Mouse (Mus musculus): ENCODE data around the gene 4933416C03Rik.

4933416C03Rik gene

GRCm38 (mm10) chr10:116113867-116114474, at the start of gene 4933416C03Rik:
Gene 4933416C03Rik (minus strand): TSS chr10:116113917.
- no peak for DNase-seq (ENCODE audit: extremely low spot score)

- DNase-seq (ENCODE audit: extremely low spot score): no peak
Measured at GRCm38 (mm10) chr10:116162338-116162737, 48.6 kb upstream of the 4933416C03Rik start.

GRCm38 (mm10) chr10:116156699-116157098, 43.0 kb upstream of the 4933416C03Rik start:
- DNase-seq (ENCODE audit: extremely low spot score): no peak

GRCm38 (mm10) chr10:116154707-116155106, 41.0 kb upstream of the 4933416C03Rik start:
- DNase-seq (ENCODE audit: extremely low spot score): no peak

GRCm38 (mm10) chr10:116146091-116146490, 32.4 kb upstream of the 4933416C03Rik start:
- DNase-seq (ENCODE audit: extremely low spot score): no peak

GRCm38 (mm10) chr10:116143684-116144083, 30.0 kb upstream of the 4933416C03Rik start:
- no peak for DNase-seq (ENCODE audit: extremely low spot score)

- no peak for DNase-seq (ENCODE audit: extremely low spot score)
Measured at GRCm38 (mm10) chr10:116140226-116140625, 26.5 kb upstream of the 4933416C03Rik start.

- no peak for DNase-seq (ENCODE audit: extremely low spot score)
Measured at GRCm38 (mm10) chr10:116135187-116135586, 21.5 kb upstream of the 4933416C03Rik start.

- DNase-seq (ENCODE audit: extremely low spot score): no peak
Measured at GRCm38 (mm10) chr10:116132233-116132632, 18.5 kb upstream of the 4933416C03Rik start.

- DNase-seq (ENCODE audit: extremely low spot score): no peak
Measured at GRCm38 (mm10) chr10:116131223-116131622, 17.5 kb upstream of the 4933416C03Rik start.

GRCm38 (mm10) chr10:116130401-116130800, 16.7 kb upstream of the 4933416C03Rik start:
- no peak for DNase-seq (ENCODE audit: extremely low spot score)

- DNase-seq (ENCODE audit: extremely low spot score): no peak
Measured at GRCm38 (mm10) chr10:116125364-116125763, 11.6 kb upstream of the 4933416C03Rik start.

- DNase-seq (ENCODE audit: extremely low spot score): no peak
Measured at GRCm38 (mm10) chr10:116123808-116124207, 10.1 kb upstream of the 4933416C03Rik start.

- DNase-seq (ENCODE audit: extremely low spot score): no peak
Measured at GRCm38 (mm10) chr10:116121463-116121862, 7.7 kb upstream of the 4933416C03Rik start.

GRCm38 (mm10) chr10:116117060-116117459, 3.3 kb upstream of the 4933416C03Rik start:
- DNase-seq (ENCODE audit: extremely low spot score): no peak

- no peak for DNase-seq (ENCODE audit: extremely low spot score)
Measured at GRCm38 (mm10) chr10:116115881-116116677, 2.4 kb upstream of the 4933416C03Rik start.

- DNase-seq (ENCODE audit: extremely low spot score): no peak
Measured at GRCm38 (mm10) chr10:116112868-116113267, 849 bp downstream of the 4933416C03Rik start.

- DNase-seq (ENCODE audit: extremely low spot score): no peak
Measured at GRCm38 (mm10) chr10:116108730-116109129, 5.0 kb downstream of the 4933416C03Rik start.

GRCm38 (mm10) chr10:116108176-116108575, 5.5 kb downstream of the 4933416C03Rik start:
- DNase-seq (ENCODE audit: extremely low spot score): no peak

- no peak for DNase-seq (ENCODE audit: extremely low spot score)
Measured at GRCm38 (mm10) chr10:116098470-116098869, 15.2 kb downstream of the 4933416C03Rik start.

GRCm38 (mm10) chr10:116096466-116096865, 17.3 kb downstream of the 4933416C03Rik start:
- no peak for DNase-seq (ENCODE audit: extremely low spot score)

GRCm38 (mm10) chr10:116083965-116084364, 29.8 kb downstream of the 4933416C03Rik start:
- DNase-seq (ENCODE audit: extremely low spot score): peak; percentile 15

- no peak for DNase-seq (ENCODE audit: extremely low spot score)
Measured at GRCm38 (mm10) chr10:116080841-116081240, 32.9 kb downstream of the 4933416C03Rik start.
